In the genomic region with DNA sequence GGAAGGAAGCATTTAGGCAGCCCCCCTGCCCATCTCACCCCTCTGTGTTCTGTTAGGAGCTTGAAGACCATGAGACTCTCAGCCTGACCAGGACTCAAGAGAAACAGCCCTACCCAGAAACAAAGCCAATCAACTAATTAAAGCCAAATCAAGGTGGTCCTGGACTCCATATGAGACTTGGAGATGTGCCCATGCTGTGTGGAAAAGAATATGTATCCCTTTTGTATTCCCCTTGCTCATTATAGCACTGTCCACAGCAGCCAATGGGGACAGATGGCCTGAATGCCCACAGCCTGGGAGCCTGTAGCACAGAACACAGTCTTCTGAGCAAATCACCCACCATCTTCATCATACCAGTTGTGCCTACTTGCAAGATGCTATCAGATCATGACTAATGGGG, we compare ENCODE assay signal across 25 mouse cellular contexts. TPM values are rescaled to one million over a fixed set of nuclear protein-coding genes. Genes with fewer than 3 reads are reported as not detected.
"Had no signal": no experiment of that assay in that cellular context is flagged by ENCODE, and none has a peak within 500 bp of the region (broad histone marks: within the 10 kb centered on the region; RNA-seq: fewer than 3 reads in every experiment).

No protein-coding gene starts in this region.

- H3K36me3 ChIP-seq: liver, embryonic 15.5 days; lung, embryonic 15.5 days; midbrain, embryonic 12.5 days; neural tube, embryonic 12.5 days; stomach, embryonic 15.5 days had no signal

- H3K27ac ChIP-seq: liver, embryonic 15.5 days; lung, embryonic 15.5 days; macrophage; midbrain, embryonic 12.5 days; neural tube, embryonic 12.5 days; stomach, embryonic 15.5 days; stomach, postnatal 0 days had no signal

- H3K4me2 ChIP-seq: liver, embryonic 15.5 days; lung, embryonic 15.5 days; midbrain, embryonic 12.5 days; neural tube, embryonic 12.5 days; stomach, embryonic 15.5 days had no signal

- DNase-seq: liver, postnatal 0 days; lung, adult 2 months; lung, postnatal 14 days; lung, postnatal 36 days; midbrain, embryonic 14.5 days; right cerebral cortex, postnatal 14 days; thymus, adult 2 months; thymus, postnatal 25 days; thymus, postnatal 4 days had no signal

- H3K27me3 ChIP-seq: liver, embryonic 15.5 days; lung, embryonic 15.5 days; midbrain, embryonic 12.5 days; neural tube, embryonic 12.5 days; stomach, embryonic 15.5 days had no signal

- H3K4me3 ChIP-seq: liver, embryonic 15.5 days; lung, embryonic 15.5 days; megakaryocyte, embryonic 14.5 days; midbrain, embryonic 12.5 days; neural tube, embryonic 12.5 days; stomach, embryonic 15.5 days had no signal

- H3K4me1 ChIP-seq: liver, embryonic 15.5 days; midbrain, embryonic 12.5 days; neural tube, embryonic 12.5 days; stomach, embryonic 15.5 days had no signal

- H3K9ac ChIP-seq: liver, embryonic 15.5 days; liver, postnatal 0 days; lung, embryonic 15.5 days; midbrain, embryonic 12.5 days; neural tube, embryonic 12.5 days; stomach, embryonic 15.5 days had no signal

- ATAC-seq: liver, postnatal 0 days; lung, postnatal 0 days; midbrain, embryonic 16.5 days had no signal

- H3K9me3 ChIP-seq: liver, embryonic 15.5 days; lung, embryonic 15.5 days; megakaryocyte, embryonic 14.5 days; midbrain, embryonic 12.5 days; neural tube, embryonic 12.5 days; stomach, embryonic 15.5 days had no signal

RNA-seq across cellular contexts. Expression of a gene that starts 14.5 kb away (rescaled TPM):
- total RNA-seq: megakaryocyte progenitor cell, adult 5-6 weeks; monocyte, adult 5-6 weeks; neutrophil, adult 5-6 weeks had no signal
- polyA plus RNA-seq: liver, embryonic 15.5 days; liver, postnatal 0 days; lung, adult 2 months; lung, postnatal 0 days; macrophage; midbrain, embryonic 12.5 days; midbrain, embryonic 14.5 days; neural tube, embryonic 12.5 days; neural tube, embryonic 14.5 days; spleen, adult 2 months; stomach, embryonic 15.5 days; stomach, postnatal 0 days; urinary bladder, adult 2 months had no signal

RNA-seq across cellular contexts. Expression of a gene that starts 26.3 kb away (rescaled TPM):
- total RNA-seq: monocyte, adult 5-6 weeks; neutrophil, adult 5-6 weeks had no signal
- polyA plus RNA-seq: macrophage had no signal

RNA-seq across cellular contexts. Expression of a gene that starts 44.7 kb away (rescaled TPM):
- total RNA-seq: monocyte, adult 5-6 weeks had no signal
- polyA plus RNA-seq: liver, embryonic 15.5 days; lung, adult 2 months; lung, postnatal 0 days; macrophage; midbrain, embryonic 14.5 days; midbrain, embryonic 16.5 days; neural tube, embryonic 12.5 days; spleen, adult 2 months; stomach, postnatal 0 days; thymus, adult 2 months; urinary bladder, adult 2 months had no signal
